Mouse (Mus musculus): ENCODE results near the gene Nrip2. TPM values are rescaled to one million over a fixed set of nuclear protein-coding genes. Genes with fewer than 3 reads are reported as not detected.

The Nrip2 gene
- polyA plus RNA-seq, 1 experiment from 2014 or later = 23.5 TPM

- DNase-seq (ENCODE audit: low spot score) (peak; percentile 77), ATAC-seq (replicated peaks; ENCODE audit: low FRiP score, low read depth) (peak; percentile 82)
- under 1% methylated on average over 49 of the region's 52 CpGs for WGBS
- no peaks in the 10 kb centered on the region for H3K27me3 ChIP-seq (ENCODE audit: insufficient read depth, low read length)
- H3K4me1 ChIP-seq (replicated peaks; ENCODE audit: insufficient read depth, low read length) = 0 out of 2 replicates have a peak, but pooled peaks cover 10% of the 10 kb centered on the region
- peak overlapping the region; percentile 84 for H3K4me2 ChIP-seq (ENCODE audit: low read length)
- H3K9me3 ChIP-seq (replicated peaks; ENCODE audit: low read length) = no peaks in the 10 kb centered on the region
- TF ChIP-seq CTCF (IDR thresholded peaks at IDR 0.05; ENCODE audit: low read depth) = no peak
- H3K4me3 ChIP-seq (replicated peaks; ENCODE audit: low read depth, low read length) = peak overlapping the region; percentile 95
- H3K9ac ChIP-seq (ENCODE audit: low read depth, low read length) = peak overlapping the region; percentile 96
- peak overlapping the region; percentile 96 for H3K27ac ChIP-seq
- peaks cover 31% of the 10 kb centered on the region for H3K36me3 ChIP-seq (ENCODE audit: insufficient read depth, low read length)
These were observed 38.7 kb downstream of the Nrip2 start for GRCm38 (mm10) chr6:128437731-128438316.

GRCm38 (mm10) chr6:128438317-128438870 is 39.3 kb downstream of the Nrip2 start, which contains the start of gene Fkbp4:
Fkbp4 (minus strand) TSS chr6:128438677.
- DNase-seq (ENCODE audit: low spot score) (peak; percentile 96), ATAC-seq (replicated peaks; ENCODE audit: low FRiP score, low read depth) (peak; percentile 95)
- H3K4me1 ChIP-seq (replicated peaks; ENCODE audit: insufficient read depth, low read length) = 0 out of 2 replicates have a peak, but pooled peaks cover 10% of the 10 kb centered on the region
- H3K4me2 ChIP-seq (ENCODE audit: low read length) = peak within 1 kb of the TSS; percentile 84
- H3K27me3 ChIP-seq (ENCODE audit: insufficient read depth, low read length) = no peaks in the 10 kb centered on the region
- peak within 1 kb of the TSS; percentile 96 for H3K9ac ChIP-seq (ENCODE audit: low read depth, low read length)
- 1% methylated on average over 39 of the region's 67 CpGs for WGBS
- H3K9me3 ChIP-seq (replicated peaks; ENCODE audit: low read length) = no peaks in the 10 kb centered on the region
- H3K4me3 ChIP-seq (replicated peaks; ENCODE audit: low read depth, low read length) = peak within 1 kb of the TSS; percentile 95
- H3K36me3 ChIP-seq (ENCODE audit: insufficient read depth, low read length) = peaks cover 29% of the 10 kb centered on the region
- H3K27ac ChIP-seq = peak within 1 kb of the TSS; percentile 96
- no peak; the same call in 1 of the 2 replicates for TF ChIP-seq CTCF (IDR thresholded peaks at IDR 0.05; ENCODE audit: low read depth)

GRCm38 (mm10) chr6:128438871-128439341 is 39.8 kb downstream of the Nrip2 start:
- Histone ChIP-seq H3K4me2 (ENCODE audit: low read length) (peak overlapping the region; percentile 84), H3K9ac (ENCODE audit: low read depth, low read length) (peak overlapping the region; percentile 96), H3K27me3 (ENCODE audit: insufficient read depth, low read length) (no peaks in the 10 kb centered on the region), H3K27ac (peak overlapping the region; percentile 68; the same call in 1 of the 2 replicates), H3K4me3 (replicated peaks; ENCODE audit: low read depth, low read length) (peak overlapping the region; percentile 95), H3K4me1 (replicated peaks; ENCODE audit: insufficient read depth, low read length) (0 out of 2 replicates have a peak, but pooled peaks cover 10% of the 10 kb centered on the region), H3K36me3 (ENCODE audit: insufficient read depth, low read length) (peaks cover 24% of the 10 kb centered on the region), H3K9me3 (replicated peaks; ENCODE audit: low read length) (no peaks in the 10 kb centered on the region)
- peak; percentile 49 for ATAC-seq (replicated peaks; ENCODE audit: low FRiP score, low read depth)
- peak; percentile 1; the same call in 1 of the 2 replicates for TF ChIP-seq CTCF (IDR thresholded peaks at IDR 0.05; ENCODE audit: low read depth)
- no peak for DNase-seq (ENCODE audit: low spot score)
- 16% methylated on average over 18 of the region's 18 CpGs for WGBS

GRCm38 (mm10) chr6:128440238-128440637 is 41.1 kb downstream of the Nrip2 start:
- no peak overlapping the region for H3K27ac ChIP-seq
- 0 out of 2 replicates have a peak, but pooled peaks cover 9% of the 10 kb centered on the region for H3K4me1 ChIP-seq (replicated peaks; ENCODE audit: insufficient read depth, low read length)
- no peaks in the 10 kb centered on the region for H3K27me3 ChIP-seq (ENCODE audit: insufficient read depth, low read length)
- H3K4me3 ChIP-seq (replicated peaks; ENCODE audit: low read depth, low read length) = no peak overlapping the region
- H3K36me3 ChIP-seq (ENCODE audit: insufficient read depth, low read length) = peaks cover 11% of the 10 kb centered on the region; the same call in 1 of the 2 replicates
- TF ChIP-seq CTCF (IDR thresholded peaks at IDR 0.05; ENCODE audit: low read depth) = 0 out of 2 replicates have a peak, but pooled peaks have one; percentile 9
- H3K9me3 ChIP-seq (replicated peaks; ENCODE audit: low read length) = no peaks in the 10 kb centered on the region
- ATAC-seq (replicated peaks; ENCODE audit: low FRiP score, low read depth) = no peak
- DNase-seq (ENCODE audit: low spot score) = no peak
- H3K9ac ChIP-seq (ENCODE audit: low read depth, low read length) = no peak overlapping the region
- no peak overlapping the region for H3K4me2 ChIP-seq (ENCODE audit: low read length)
- WGBS = 96% methylated on average over 2 of the region's 2 CpGs

- H3K4me3 ChIP-seq (replicated peaks; ENCODE audit: low read depth, low read length) = peak overlapping the region; percentile 5; the same call in 1 of the 2 replicates
- peak overlapping the region; percentile 43 for H3K4me2 ChIP-seq (ENCODE audit: low read length)
- H3K9ac ChIP-seq (ENCODE audit: low read depth, low read length) = no peak overlapping the region
- no peaks in the 10 kb centered on the region for H3K4me1 ChIP-seq (replicated peaks; ENCODE audit: insufficient read depth, low read length)
- DNase-seq (ENCODE audit: low spot score) (peak; percentile 89), ATAC-seq (replicated peaks; ENCODE audit: low FRiP score, low read depth) (peak; percentile 79)
- H3K27me3 ChIP-seq (ENCODE audit: insufficient read depth, low read length) = no peaks in the 10 kb centered on the region
- TF ChIP-seq CTCF (IDR thresholded peaks at IDR 0.05; ENCODE audit: low read depth) = peak; percentile 87
- 11% methylated on average over 14 of the region's 14 CpGs for WGBS
- H3K9me3 ChIP-seq (replicated peaks; ENCODE audit: low read length) = no peaks in the 10 kb centered on the region
- 0 out of 2 replicates have a peak, but pooled peaks cover 4% of the 10 kb centered on the region for H3K36me3 ChIP-seq (ENCODE audit: insufficient read depth, low read length)
- no peak overlapping the region for H3K27ac ChIP-seq
These were observed 46.9 kb downstream of the Nrip2 start for GRCm38 (mm10) chr6:128445761-128446535.

- Histone ChIP-seq H3K4me1 (replicated peaks; ENCODE audit: insufficient read depth, low read length) (no peaks in the 10 kb centered on the region), H3K27me3 (ENCODE audit: insufficient read depth, low read length) (no peaks in the 10 kb centered on the region), H3K9me3 (replicated peaks; ENCODE audit: low read length) (no peaks in the 10 kb centered on the region), H3K27ac (no peak overlapping the region), H3K4me2 (ENCODE audit: low read length) (no peak overlapping the region), H3K9ac (ENCODE audit: low read depth, low read length) (no peak overlapping the region), H3K4me3 (replicated peaks; ENCODE audit: low read depth, low read length) (no peak overlapping the region), H3K36me3 (ENCODE audit: insufficient read depth, low read length) (0 out of 2 replicates have a peak, but pooled peaks cover 4% of the 10 kb centered on the region)
- no peak for ATAC-seq (replicated peaks; ENCODE audit: low FRiP score, low read depth)
- TF ChIP-seq CTCF (IDR thresholded peaks at IDR 0.05; ENCODE audit: low read depth) = no peak
- 95% methylated on average over 5 of the region's 5 CpGs for WGBS
- no peak for DNase-seq (ENCODE audit: low spot score)
These were observed 48.0 kb downstream of the Nrip2 start for GRCm38 (mm10) chr6:128447063-128447462.
